Comparison of ENCODE assay signal across 8 mouse cellular contexts in genomic region chr11:101190181-101190912, GRCm38 (mm10). TPM values are rescaled to one million over a fixed set of nuclear protein-coding genes. Genes with fewer than 3 reads are reported as not detected.
DNase-seq lines count a peak whose midpoint lies in the region; ATAC-seq and TF ChIP-seq lines count a peak whose summit lies in the region.

No protein-coding gene starts in this region.

- H3K9ac ChIP-seq in heart, embryonic 11.5 days (ENCODE audit: low read depth, low read length) = peak overlapping the region; percentile 39; the same call in 1 of the 2 replicates
- H3K9ac ChIP-seq in heart, postnatal 0 days (replicated peaks; ENCODE audit: low read depth, low read length) = no peak overlapping the region

- H3K4me2 ChIP-seq in heart, embryonic 11.5 days = peak overlapping the region; percentile 33
- peak overlapping the region; percentile 5; the same call in 1 of the 2 replicates for H3K4me2 ChIP-seq in heart, postnatal 0 days (ENCODE audit: low read depth, low read length)

- no peak; the same call in 1 of the 2 replicates for ATAC-seq in heart, embryonic 11.5 days (replicated peaks; ENCODE audit: insufficient number of reproducible peaks, low FRiP score, low TSS enrichment)
- no peak for ATAC-seq in heart, postnatal 0 days (ENCODE audit: insufficient read depth, low read depth)

- H3K4me3 ChIP-seq in heart, embryonic 11.5 days (ENCODE audit: low read depth, low read length) = no peak overlapping the region
- H3K4me3 ChIP-seq in cerebellum, adult 2 months (replicated peaks; ENCODE audit: insufficient read depth, low read depth, low read length) = no peak overlapping the region
- H3K4me3 ChIP-seq in heart, postnatal 0 days (ENCODE audit: low read depth, low read length) = no peak overlapping the region
- peak overlapping the region; percentile 3; the same call in 1 of the 2 replicates for H3K4me3 ChIP-seq in midbrain, embryonic 10.5 days

- no peak for DNase-seq in heart, postnatal 4 days
- peak; percentile 49 to 54 for DNase-seq in cerebellum, adult 2 months
- DNase-seq in heart, postnatal 0 days (ENCODE audit: low spot score) = no peak
- no peak for DNase-seq in midbrain, embryonic 10.5 days (ENCODE audit: low spot score)
- DNase-seq in embryo, embryonic 10 days (ENCODE audit: low spot score) = no peak
- no peak for DNase-seq in urinary bladder, postnatal 36 days (ENCODE audit: low spot score in 2 of 2)
- DNase-seq in ovary, postnatal 36 days (ENCODE audit: low spot score) = no peak

- no peaks in the 10 kb centered on the region for H3K9me3 ChIP-seq in heart, embryonic 11.5 days (replicated peaks; ENCODE audit: control insufficient read depth, low read length)
- no peaks in the 10 kb centered on the region for H3K9me3 ChIP-seq in heart, postnatal 0 days (replicated peaks; ENCODE audit: control insufficient read depth, low read length)
- no peaks in the 10 kb centered on the region for H3K9me3 ChIP-seq in midbrain, embryonic 10.5 days (replicated peaks)

- H3K36me3 ChIP-seq in heart, embryonic 11.5 days (ENCODE audit: control insufficient read depth, insufficient read depth, low read length) = peaks cover 2% of the 10 kb centered on the region; the same call in 1 of the 2 replicates
- peaks cover 13% of the 10 kb centered on the region; the same call in 1 of the 2 replicates for H3K36me3 ChIP-seq in heart, postnatal 0 days (replicated peaks; ENCODE audit: control insufficient read depth, insufficient read depth, low read length)
- H3K36me3 ChIP-seq in midbrain, embryonic 10.5 days = peaks cover 7% of the 10 kb centered on the region; the same call in 1 of the 2 replicates

- TF ChIP-seq CTCF in cerebellum, adult 2 months (IDR thresholded peaks at IDR 0.05; ENCODE audit: borderline replicate concordance, insufficient read depth, low read depth, low read length) = no peak
- no peak for TF ChIP-seq CTCF in heart, postnatal 0 days (IDR thresholded peaks at IDR 0.05; ENCODE audit: low read depth)

- peaks cover 31% of the 10 kb centered on the region for H3K4me1 ChIP-seq in heart, embryonic 11.5 days (ENCODE audit: control insufficient read depth, insufficient read depth, low read length)
- peaks cover 76% of the 10 kb centered on the region for H3K4me1 ChIP-seq in cerebellum, adult 2 months (ENCODE audit: control insufficient read depth, insufficient read depth, low read length)
- peaks cover 32% of the 10 kb centered on the region for H3K4me1 ChIP-seq in heart, postnatal 0 days (ENCODE audit: control insufficient read depth, insufficient read depth)
- H3K4me1 ChIP-seq in midbrain, embryonic 10.5 days = peaks cover 45% of the 10 kb centered on the region

- H3K27ac ChIP-seq in heart, embryonic 11.5 days (ENCODE audit: low read depth, low read length) = peak overlapping the region; percentile 77
- H3K27ac ChIP-seq in cerebellum, adult 2 months (ENCODE audit: insufficient read depth, low read length) = peak overlapping the region; percentile 100
- H3K27ac ChIP-seq in heart, postnatal 0 days (ENCODE audit: low read depth) = peak overlapping the region; percentile 76
- H3K27ac ChIP-seq in midbrain, embryonic 10.5 days (replicated peaks) = peak overlapping the region; percentile 77

- no peak for TF ChIP-seq EP300 in heart, postnatal 0 days (IDR thresholded peaks at IDR 0.05; ENCODE audit: low read depth)

- 48% methylated on average over 8 of the region's 8 CpGs for WGBS in heart, embryonic 11.5 days (ENCODE audit: insufficient replicate concordance)
- 9% methylated on average over 8 of the region's 8 CpGs for WGBS in cerebellum, adult 2 months
- 53% methylated on average over 8 of the region's 8 CpGs for WGBS in heart, postnatal 0 days
- WGBS in midbrain, embryonic 10.5 days = 55% methylated on average over 8 of the region's 8 CpGs

- H3K27me3 ChIP-seq in heart, embryonic 11.5 days (ENCODE audit: control insufficient read depth, insufficient read depth, low read length) = 0 out of 2 replicates have a peak, but pooled peaks cover 2% of the 10 kb centered on the region
- no peaks in the 10 kb centered on the region for H3K27me3 ChIP-seq in cerebellum, adult 2 months (ENCODE audit: control insufficient read depth, insufficient read depth, low read length)
- H3K27me3 ChIP-seq in heart, postnatal 0 days (ENCODE audit: control insufficient read depth, insufficient read depth, low read length) = no peaks in the 10 kb centered on the region
- no peaks in the 10 kb centered on the region for H3K27me3 ChIP-seq in midbrain, embryonic 10.5 days (ENCODE audit: low read depth, poor library complexity, severe bottlenecking)

- no peak for TF ChIP-seq POLR2A in cerebellum, adult 2 months (IDR thresholded peaks at IDR 0.05; ENCODE audit: borderline replicate concordance, insufficient read depth, low read length)

RNA-seq across cellular contexts. Expression of gene Ccr10, which starts 15.1 kb away (rescaled TPM):
- polyA plus RNA-seq in heart, embryonic 11.5 days (2014; fragmentation: Nextera tagmentation; extraction: Ambion mirVana) = 0.13 and 0.39 TPM in 2 replicates
- not detected for total RNA-seq in heart, postnatal 4 days (2021)
- polyA plus RNA-seq in cerebellum, adult 2 months (2012; rRNA removed) = 0.82 and 1.0 TPM in 2 replicates
- 0.19 TPM in 1 of 2 replicates, not detected in the other for total RNA-seq in heart, postnatal 0 days (2014; rRNA removed; ENCODE audit: low replicate concordance)
- polyA plus RNA-seq in heart, postnatal 0 days (2015; fragmentation: Nextera tagmentation; extraction: Ambion mirVana) = 0.31 and 0.52 TPM in 2 replicates
- 0.17 and 0.20 TPM in 2 replicates for polyA plus RNA-seq in midbrain, embryonic 10.5 days (2016; fragmentation: Nextera tagmentation; extraction: Ambion mirVana)

RNA-seq across cellular contexts. Expression of gene Plekhh3, which starts 19.2 kb away (rescaled TPM):
- 6.2 TPM in 2 replicates for polyA plus RNA-seq in heart, embryonic 11.5 days (2014; fragmentation: Nextera tagmentation; extraction: Ambion mirVana)
- 10 to 100 TPM; 23.1 to 27.3 TPM for total RNA-seq in heart, postnatal 4 days (2021)
- polyA plus RNA-seq in cerebellum, adult 2 months (2012; rRNA removed) = 67.6 and 71.0 TPM in 2 replicates
- 22.0 and 23.2 TPM in 2 replicates for total RNA-seq in heart, postnatal 0 days (2014; rRNA removed; ENCODE audit: low replicate concordance)
- 9.5 and 10.6 TPM in 2 replicates for polyA plus RNA-seq in heart, postnatal 0 days (2015; fragmentation: Nextera tagmentation; extraction: Ambion mirVana)
- polyA plus RNA-seq in midbrain, embryonic 10.5 days (2016; fragmentation: Nextera tagmentation; extraction: Ambion mirVana) = 4.5 and 5.6 TPM in 2 replicates

RNA-seq across cellular contexts. Expression of gene Cntnap1, which starts 20.0 kb away (rescaled TPM):
- 0.46 and 0.70 TPM in 2 replicates for polyA plus RNA-seq in heart, embryonic 11.5 days (2014; fragmentation: Nextera tagmentation; extraction: Ambion mirVana)
- total RNA-seq in heart, postnatal 4 days (2021) = 1 to 10 TPM; 1.5 to 1.6 TPM
- 151 and 169 TPM in 2 replicates for polyA plus RNA-seq in cerebellum, adult 2 months (2012; rRNA removed)
- total RNA-seq in heart, postnatal 0 days (2014; rRNA removed; ENCODE audit: low replicate concordance) = 0.54 and 1.4 TPM in 2 replicates
- 0.20 and 0.21 TPM in 2 replicates for polyA plus RNA-seq in heart, postnatal 0 days (2015; fragmentation: Nextera tagmentation; extraction: Ambion mirVana)
- 0.28 and 0.43 TPM in 2 replicates for polyA plus RNA-seq in midbrain, embryonic 10.5 days (2016; fragmentation: Nextera tagmentation; extraction: Ambion mirVana)

RNA-seq across cellular contexts. Expression of gene Tubg2, which starts 34.6 kb away (rescaled TPM):
- polyA plus RNA-seq in heart, embryonic 11.5 days (2014; fragmentation: Nextera tagmentation; extraction: Ambion mirVana) = 4.3 TPM in 2 replicates
- total RNA-seq in heart, postnatal 4 days (2021) = 1 to 10 TPM; 6.6 to 7.0 TPM
- 44.3 and 47.8 TPM in 2 replicates for polyA plus RNA-seq in cerebellum, adult 2 months (2012; rRNA removed)
- 0.08 TPM in 1 of 2 replicates, not detected in the other for total RNA-seq in heart, postnatal 0 days (2014; rRNA removed; ENCODE audit: low replicate concordance)
- polyA plus RNA-seq in heart, postnatal 0 days (2015; fragmentation: Nextera tagmentation; extraction: Ambion mirVana) = 1.8 and 2.1 TPM in 2 replicates
- polyA plus RNA-seq in midbrain, embryonic 10.5 days (2016; fragmentation: Nextera tagmentation; extraction: Ambion mirVana) = 2.1 and 3.9 TPM in 2 replicates

RNA-seq across cellular contexts. Expression of gene Ezh1, which starts 35.9 kb away (rescaled TPM):
- 10.2 and 12.7 TPM in 2 replicates for polyA plus RNA-seq in heart, embryonic 11.5 days (2014; fragmentation: Nextera tagmentation; extraction: Ambion mirVana)
- total RNA-seq in heart, postnatal 4 days (2021) = 10 to 100 TPM; 14.7 to 15.0 TPM
- 64.4 and 70.7 TPM in 2 replicates for polyA plus RNA-seq in cerebellum, adult 2 months (2012; rRNA removed)
- total RNA-seq in heart, postnatal 0 days (2014; rRNA removed; ENCODE audit: low replicate concordance) = 12.0 and 16.4 TPM in 2 replicates
- 12.1 and 13.1 TPM in 2 replicates for polyA plus RNA-seq in heart, postnatal 0 days (2015; fragmentation: Nextera tagmentation; extraction: Ambion mirVana)
- 11.1 and 11.2 TPM in 2 replicates for polyA plus RNA-seq in midbrain, embryonic 10.5 days (2016; fragmentation: Nextera tagmentation; extraction: Ambion mirVana)

Comparison
In these comparisons a context has a peak if more than half of its experiments do, and no peak if none do; other contexts are left out.
1. DNase-seq: peak in cerebellum, adult 2 months (2 of 2); none in heart, postnatal 4 days (single experiment), heart, postnatal 0 days (single experiment), midbrain, embryonic 10.5 days (single experiment), embryo, embryonic 10 days (single experiment), urinary bladder, postnatal 36 days (0 of 2) and ovary, postnatal 36 days (single experiment).
2. RNA of gene Cntnap1, which starts 20.0 kb away (polyA plus RNA-seq): 151 to 169 TPM in cerebellum, adult 2 months; 0.46 to 0.70 TPM in heart, embryonic 11.5 days, 0.28 to 0.43 TPM in midbrain, embryonic 10.5 days and 0.20 to 0.21 TPM in heart, postnatal 0 days; every median in the first group is over 10 times any median in the second.
3. Peak in every context shown above with its lines, with median percentiles within 50 percentile points of each other: H3K27ac ChIP-seq.